Mouse (Mus musculus) ZHBTc4 (cell line): ENCODE measurements around the gene Ranbp3.
A peak's percentile ranks its signal among the peaks of the same experiment; 100 is the strongest.

Source experiments
- DNase-seq: peaks from one replicate; pipeline ENCODE4 v3.0.0-alpha.2; 2011; ENCODE audit warnings: low read depth, low spot score

The Ranbp3 gene

DNA sequence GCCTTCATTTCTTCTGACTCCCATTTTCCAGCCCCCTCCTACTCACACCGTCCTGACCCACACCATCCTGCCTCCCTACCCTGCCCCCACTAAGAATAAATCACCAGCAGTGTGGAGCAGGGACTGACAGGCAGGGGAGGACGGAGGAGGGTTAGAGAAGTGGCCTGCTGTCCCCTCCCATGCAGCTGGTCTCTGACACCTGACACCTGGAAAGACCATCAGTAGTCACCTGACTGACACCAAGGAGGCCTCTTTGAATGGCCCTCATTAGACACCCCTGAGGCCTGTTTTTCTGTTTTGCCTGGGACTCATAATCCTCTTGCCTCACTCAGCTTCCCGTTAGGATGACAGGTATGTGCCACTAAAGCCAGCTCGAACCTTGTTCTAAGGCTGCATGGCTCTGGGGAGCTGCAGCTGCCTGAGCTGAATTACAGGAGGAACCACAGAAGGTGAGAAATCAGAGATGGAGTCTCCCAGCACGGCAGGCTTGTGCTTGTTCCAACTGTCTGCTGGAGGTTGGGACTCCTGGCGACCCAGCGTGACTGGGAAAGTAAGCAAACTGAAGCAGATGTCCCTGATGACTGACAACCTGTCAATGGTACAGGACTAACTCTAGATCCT is 54.0 kb downstream of the Ranbp3 start:
- no peak for DNase-seq

DNA sequence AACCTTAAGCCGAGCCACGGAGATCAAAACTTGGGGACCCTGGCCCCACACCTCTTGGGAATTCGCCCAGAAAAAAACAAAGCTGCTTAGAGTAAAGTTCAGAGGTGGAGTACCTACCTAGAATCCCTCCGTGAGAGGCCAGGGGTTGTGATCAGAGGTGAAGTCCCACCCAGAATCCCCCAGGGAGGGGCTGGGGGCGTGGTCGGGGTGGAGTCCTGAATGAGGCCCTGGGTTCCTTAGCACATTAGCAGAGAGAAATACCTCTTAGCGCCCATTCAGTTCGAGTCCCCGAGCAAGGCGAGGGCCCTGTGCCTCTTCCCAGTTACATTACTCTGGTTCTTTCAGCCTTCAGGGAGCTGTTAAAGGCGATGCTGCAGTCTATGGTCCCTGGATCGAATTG is 54.6 kb downstream of the Ranbp3 start:
- peak; percentile 85 for DNase-seq

DNA sequence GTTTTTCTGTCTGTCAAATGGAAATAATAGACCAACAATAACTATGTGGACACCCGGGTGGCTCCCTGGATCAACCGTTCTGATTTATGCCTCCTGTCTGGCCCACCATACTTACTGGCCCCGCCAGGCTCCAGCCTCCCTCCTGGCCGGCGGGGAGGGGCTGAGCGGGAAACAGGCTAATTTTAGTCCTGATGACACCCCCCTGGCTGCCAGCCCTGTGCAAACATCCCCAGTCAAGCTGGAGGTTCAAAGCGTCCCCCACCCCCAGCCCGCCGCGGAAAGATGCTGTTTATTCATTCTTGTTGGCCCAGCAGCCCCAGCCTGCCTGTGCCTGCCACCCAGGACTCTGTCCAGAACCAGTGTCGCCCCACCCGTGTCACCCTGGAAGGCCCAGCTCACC is 55.0 kb downstream of the Ranbp3 start:
- no peak for DNase-seq

DNA sequence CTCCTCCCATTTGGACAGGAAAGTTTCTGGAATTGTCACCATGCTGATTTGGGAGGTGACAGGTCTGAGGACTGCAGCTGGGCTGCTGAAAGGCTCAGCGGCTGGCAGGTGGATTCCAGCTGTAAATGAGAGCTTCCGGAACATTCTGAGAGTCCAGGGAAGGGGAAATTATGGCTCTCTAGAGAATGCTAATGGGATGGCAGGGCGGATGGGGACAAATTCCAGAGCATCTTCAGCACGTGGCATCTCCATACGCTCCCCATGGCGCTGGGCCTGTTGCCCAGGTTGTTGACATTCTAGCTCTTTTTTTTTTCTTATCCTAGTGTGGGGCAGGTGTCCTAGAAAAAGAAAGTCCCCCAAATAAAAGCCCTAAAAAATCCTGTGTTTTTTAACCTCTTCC is 56.1 kb downstream of the Ranbp3 start:
- peak; percentile 44 for DNase-seq

DNA sequence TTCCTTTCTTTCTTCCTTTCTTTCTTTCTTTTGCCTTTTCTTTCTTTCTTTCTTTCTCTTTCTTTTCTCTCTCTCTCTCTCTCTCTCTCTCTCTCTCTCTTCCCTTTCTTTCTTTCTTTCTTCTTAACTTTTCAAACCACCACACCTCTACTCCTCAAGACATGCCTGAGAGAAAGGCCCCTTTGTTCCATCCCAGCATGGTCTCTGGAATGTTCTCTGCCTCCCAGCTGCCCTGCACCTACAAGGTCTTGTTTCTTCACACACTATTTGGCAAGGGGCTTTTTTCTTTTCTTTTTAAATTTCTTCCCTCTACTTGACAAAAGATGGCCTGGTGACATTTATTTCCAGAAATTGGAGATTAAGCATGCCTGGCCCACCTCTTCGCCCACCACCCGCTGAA is 56.6 kb downstream of the Ranbp3 start:
- peak; percentile 63 for DNase-seq

DNA sequence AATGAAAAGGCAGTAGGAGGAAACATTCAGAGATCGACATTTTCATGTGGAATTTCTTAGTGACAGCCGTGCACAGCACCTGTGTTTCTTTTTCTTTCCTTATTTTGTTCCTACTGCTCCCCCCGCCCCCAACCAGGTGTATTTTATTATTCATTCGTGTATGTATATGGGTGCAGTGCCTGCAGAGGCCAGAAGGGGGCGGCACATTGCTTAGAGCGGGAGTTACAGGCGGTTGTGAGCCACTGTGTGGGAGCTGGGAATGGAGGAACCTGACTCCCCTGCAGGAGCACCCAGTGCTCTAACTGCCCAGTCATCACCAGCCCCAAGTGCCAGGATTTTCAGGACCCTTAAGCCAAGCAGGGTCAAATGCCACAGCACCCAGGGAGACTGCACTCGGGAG is 63.4 kb downstream of the Ranbp3 start:
- DNase-seq = peak; percentile 85

DNA sequence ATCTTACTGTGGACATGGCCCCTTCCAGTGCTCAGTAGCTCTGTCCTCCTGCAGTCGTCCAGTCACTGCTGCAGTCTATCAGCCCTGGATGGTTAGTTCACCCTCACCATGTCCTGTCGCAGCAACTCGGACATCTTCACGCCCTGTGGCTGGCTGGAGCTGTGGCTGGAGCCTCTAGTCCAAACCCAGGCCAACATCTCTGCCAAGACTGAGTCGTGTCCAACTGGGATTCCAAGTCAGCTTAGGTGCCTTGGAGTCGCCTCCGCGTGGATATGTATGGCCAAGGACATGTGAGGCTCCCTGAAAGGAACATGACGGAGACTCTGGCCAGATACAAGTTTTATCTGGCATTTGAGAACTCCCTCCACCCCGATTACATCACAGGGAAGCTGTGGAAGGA is 65.1 kb downstream of the Ranbp3 start:
- no peak for DNase-seq

DNA sequence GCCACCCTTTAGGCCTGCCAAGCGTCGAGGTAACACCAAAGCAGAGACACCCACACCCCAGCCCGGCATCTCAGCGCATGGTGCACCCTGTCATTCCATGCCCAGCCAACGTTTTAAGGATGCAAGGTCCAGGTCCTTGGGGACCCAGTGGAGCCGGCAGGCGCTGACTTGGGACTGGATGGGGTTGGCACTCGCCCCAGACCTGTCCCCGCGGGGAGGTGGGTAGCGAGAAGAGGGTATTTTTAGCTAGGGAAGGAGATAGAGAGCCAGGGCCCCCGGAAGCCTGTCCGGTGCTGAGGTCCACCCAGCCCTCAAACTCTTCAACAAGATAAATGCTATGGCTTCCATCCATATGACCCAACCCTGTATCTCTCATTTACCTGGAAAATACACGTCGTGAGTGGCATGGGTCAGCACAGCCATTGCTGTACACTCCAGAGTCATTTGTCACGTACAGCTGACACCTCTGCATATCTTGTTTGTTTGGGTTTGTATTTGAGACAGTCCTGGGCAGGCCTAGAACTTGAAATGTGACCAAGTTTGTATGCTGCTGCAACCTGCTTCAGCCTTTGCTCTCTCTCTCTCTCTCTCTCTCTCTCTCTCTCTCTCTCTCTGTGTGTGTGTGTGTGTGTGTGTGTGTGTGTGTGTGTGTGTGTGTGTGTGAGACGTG is 67.2 kb downstream of the Ranbp3 start:
- no peak for DNase-seq

DNA sequence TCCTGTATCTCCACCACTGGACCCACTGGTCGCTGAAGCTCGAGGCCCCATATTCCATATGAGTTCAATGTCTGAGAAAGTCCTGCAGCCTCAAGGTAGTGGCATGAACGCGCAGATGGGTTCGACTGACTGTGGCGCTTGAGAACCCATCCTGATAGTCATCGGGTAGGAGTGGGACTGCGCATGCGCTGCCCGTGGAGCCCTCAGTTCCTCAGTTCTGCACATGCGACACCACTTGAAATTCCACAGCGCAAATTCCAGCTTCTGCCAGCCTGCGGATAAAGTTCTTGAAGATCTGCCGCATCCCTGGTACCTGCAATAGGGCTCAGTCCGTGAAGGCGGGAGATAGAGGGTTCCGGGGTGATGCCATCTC is 67.7 kb downstream of the Ranbp3 start:
- peak; percentile 87 for DNase-seq

DNA sequence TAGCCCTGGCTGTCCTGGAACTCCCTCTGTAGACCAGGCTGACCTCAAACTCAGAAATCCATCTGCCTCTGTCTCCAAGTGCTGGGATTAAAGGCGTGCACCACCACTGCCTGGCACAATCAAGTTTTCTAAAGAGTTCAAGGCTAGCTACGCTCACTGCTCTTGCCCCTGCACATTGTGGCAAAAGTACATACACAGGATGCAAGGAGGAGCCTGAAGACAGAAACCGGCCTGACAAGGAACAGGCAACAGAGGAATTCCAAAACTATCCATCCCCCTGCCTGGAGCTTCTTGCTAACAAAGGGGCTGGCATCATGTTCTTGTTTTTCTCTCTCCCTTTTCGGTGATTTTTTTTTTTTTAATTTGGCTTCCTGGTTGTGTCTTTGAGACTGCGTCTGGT is 71.1 kb downstream of the Ranbp3 start:
- no peak for DNase-seq

DNA sequence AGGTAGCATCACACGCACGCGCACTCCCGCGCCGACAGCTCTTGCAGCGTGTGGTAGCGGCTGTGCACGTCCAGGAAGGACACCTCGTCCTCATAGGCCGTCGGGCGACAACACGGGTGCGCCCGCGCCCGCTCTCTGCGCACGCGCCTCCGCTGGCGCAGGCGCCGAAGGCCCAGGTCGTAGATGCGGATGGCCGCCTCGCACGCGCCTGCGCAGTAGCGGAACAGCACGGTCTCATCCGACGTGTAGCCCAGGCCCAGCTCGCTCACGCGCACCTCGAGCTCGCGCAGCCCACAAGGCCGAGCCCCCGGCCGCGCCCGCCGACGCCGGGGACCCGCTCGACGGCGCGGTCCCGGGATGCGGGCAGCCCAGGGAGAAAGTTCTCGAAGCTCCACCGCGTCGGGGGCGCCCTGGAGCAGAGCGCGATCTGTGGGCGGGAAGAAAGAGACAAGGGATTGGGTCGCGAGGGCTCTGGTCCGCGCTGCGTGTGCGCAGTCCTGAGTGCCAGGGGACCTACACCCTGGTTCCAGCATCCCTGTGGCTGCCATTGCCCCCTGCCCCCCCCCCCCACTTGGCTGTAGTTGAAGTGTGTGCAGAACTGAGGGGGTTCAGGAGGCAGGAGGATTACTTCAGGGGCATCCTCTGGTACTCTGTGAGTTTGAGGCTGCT is 78.4 kb downstream of the Ranbp3 start:
- peak; percentile 95 for DNase-seq

DNA sequence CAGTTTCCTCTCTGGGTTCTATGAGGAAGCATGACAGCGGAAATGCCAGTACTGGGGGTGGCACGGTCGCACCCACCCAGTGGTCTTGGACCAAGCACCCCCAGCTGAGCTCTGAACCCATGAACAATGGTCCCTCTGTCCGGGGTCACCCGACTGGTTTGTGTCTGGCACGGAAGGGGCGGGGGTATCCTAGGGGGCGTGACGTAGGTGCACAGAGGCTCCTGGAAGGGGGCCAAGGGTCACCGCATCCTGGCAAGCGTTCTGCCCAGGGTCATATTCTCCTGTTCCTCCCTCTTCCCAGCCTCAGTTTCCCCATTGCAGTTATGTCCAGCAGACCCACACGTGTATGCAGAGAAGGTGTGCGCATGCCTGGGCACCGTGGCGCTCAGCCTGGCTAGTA is 80.4 kb downstream of the Ranbp3 start:
- no peak for DNase-seq

DNA sequence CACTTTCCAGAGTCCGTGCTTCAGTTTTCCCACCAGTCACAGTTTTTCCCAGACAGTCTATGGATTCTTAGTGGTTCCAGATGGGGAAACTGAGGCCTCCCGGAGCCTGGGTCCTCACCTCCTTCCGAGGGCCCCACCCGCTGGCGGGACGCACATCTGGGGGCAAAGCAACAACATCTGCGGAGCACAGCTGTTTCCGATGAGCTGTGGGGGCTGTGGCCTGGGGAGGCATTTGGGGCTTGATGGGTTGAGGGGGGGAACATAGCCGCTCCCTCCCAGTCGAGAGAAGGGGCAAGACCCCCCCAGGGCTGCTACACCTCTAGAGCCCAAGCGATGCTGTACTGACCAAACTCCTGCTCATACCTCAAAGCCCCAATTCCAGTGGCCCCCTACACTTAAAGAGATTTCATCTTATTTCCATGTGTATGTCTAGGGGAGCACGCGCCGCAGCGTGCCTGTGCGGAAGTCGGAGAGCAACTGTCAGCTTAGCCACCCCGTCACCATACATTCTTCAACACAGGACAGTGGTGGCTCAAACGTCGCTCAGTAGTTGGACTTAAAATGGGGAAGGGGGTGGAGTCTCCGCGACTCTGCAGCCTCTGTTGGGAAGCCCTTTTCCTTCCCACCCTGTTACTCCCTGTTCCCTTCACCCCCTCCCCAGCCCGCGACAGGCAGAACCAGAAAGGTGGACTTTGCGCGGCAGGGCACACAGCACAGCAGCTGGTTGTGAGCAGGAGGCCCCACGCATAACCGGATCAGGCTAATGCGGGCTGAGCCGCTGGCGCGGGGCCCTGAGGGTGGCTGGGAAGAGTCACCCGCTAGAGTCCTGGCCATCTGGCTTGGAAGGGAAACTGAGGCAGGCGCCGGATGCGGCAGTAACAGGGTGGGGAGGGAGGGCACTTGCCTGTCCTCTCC is 81.4 kb downstream of the Ranbp3 start:
- peak; percentile 53 for DNase-seq

DNA sequence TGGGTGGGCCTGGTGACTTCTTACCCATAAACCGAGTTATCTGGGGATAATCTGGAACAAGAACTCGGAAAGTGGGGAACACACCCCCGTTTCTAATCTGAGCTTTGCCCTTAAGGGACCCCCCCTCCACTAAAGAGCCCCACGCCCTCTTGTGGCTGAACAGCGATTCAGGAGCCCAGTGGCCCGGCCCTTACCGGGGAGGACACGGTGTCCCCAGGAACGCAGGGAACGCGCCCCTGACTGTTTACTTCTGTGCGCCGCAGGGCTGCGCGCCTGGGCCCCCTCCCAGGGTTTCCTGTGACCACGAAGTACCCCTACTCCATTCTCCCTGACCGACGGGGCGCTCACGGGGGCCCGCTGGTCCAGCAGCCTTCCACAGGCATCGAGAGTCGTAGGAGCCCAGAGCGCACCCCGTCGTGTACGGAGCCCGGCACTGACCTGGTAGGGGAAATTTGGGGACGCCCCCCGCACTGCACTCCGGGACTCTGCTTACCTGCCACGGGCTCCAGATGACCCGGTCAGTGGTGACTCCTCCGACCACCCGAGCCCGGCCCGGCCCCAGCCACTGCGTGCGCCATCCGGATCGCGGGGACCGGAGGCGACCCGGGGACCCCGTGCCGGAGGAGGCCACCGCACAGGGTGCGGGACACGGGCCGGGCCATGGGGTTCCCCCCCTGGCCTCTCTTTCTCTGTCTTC is 83.8 kb downstream of the Ranbp3 start:
- DNase-seq = no peak

DNA sequence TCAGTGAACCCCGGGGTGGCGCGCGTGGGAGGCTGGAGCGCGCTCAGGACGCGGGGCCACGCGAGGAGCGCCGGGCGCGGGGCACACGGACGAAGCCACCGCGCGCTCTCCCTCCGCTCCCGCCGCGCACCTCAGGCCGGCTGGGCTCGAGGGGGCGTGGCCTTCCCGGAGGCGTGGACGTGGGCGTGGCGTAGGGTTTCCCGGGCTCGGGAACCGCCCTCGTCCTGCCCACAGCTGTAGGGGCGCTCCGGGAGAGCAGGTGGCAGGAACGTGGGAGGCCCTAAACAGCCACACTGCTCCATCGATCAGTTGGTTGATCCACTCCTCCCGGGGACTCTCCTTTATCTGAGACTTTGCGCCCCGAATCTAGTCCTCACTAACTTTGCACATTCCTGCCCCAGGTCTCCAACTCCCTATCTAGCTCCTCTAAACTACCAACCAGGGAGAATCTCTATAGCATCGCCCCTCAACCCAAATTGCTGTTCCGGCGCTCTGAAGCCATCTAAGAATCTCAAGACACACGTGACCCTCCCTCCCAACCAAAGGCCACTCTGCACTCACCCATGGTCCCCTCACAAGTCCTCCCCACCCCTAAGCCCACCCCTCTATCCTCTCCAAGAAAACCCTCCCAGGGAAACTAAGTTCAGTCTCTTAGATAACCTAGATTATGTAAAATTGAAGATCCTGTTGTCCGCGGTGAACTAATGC is 84.5 kb downstream of the Ranbp3 start, which contains the start of gene Nrtn:
TSS of gene Nrtn (minus strand) at position 115 of the 708 bp plus-strand sequence.
- peak; percentile 92 for DNase-seq

DNA sequence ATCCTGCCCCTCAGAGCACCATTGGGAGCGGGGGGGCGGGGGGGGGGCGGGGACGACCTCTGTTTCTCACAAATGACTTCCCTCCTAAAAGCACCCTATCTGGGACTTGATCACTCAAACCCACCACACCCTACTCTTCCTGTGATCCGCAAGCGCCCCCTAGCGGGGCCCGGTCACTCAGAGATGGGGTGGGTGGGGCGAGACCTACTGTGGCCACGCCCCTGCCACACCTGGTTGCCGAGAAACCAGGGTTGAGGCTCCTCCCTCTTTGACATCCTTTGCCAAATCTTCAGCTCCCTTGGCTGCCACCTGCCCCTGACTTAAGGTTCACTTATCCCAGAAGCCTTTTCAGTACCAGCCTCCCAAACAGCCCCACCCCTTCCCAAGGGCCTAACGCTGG is 85.0 kb downstream of the Ranbp3 start:
- peak; percentile 95 for DNase-seq

DNA sequence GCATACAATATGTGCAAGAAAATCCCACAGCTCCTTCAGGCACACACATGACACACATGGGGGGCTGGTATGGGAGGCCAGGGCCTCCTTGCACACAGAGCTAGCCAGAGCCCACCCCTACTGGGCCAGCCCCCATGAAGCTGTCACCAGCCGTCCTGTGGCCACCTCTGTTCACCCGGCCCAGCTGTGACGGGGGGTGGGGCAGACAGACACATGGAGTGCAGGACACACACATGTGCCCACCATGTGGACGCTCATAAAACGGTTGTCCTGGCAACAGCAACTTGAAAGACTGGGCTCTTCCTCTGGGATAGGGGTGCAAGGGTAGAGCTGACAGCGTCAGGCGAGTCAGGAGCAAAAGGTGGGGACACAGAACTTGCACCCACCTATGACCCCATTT is 86.2 kb downstream of the Ranbp3 start:
- no peak for DNase-seq

DNA sequence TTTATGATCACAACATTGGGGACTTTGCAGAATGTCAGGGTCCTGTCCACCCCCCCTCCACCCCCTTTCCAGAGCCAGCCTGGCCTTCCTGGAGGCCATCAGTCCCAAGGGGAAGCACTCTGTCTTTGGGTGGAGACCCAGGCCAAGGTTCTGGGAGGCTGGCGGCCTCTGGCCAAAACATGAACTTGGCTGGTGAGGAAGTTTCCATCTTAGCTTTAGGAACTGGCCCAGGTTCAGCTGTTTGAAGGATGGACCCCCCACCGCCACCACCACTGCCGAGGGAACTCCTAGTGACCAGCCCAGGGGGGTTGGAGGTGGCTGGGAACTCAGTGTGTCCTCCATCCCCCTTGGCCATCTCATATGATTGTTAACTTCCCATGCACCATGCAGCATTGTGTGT is 88.0 kb downstream of the Ranbp3 start:
- no peak for DNase-seq
